Mouse (Mus musculus) layer of hippocampus, adult 2 months (tissue): ENCODE measurements at regions not wholly inside any gene's neighbourhood (a gene's known extent, or its start where the extent isn't known, plus 50 kb on each side); places are given as distances from the start of the nearest gene placed in this dataset.

Experiments used
- DNase-seq, 2 experiments: peaks; one replicate each; pipeline ENCODE4 v3.0.0; 2022; ENCODE audit warnings: low spot score in 2 of 2
- H3K27ac ChIP-seq: fragments of 200-600 bp; 2 replicates; pipeline ENCODE4 v1.8.1; 2022
- H3K4me3 ChIP-seq: fragments of 200-600 bp; 2 replicates; pipeline ENCODE4 v1.8.1; 2022; ENCODE audit warnings: mild to moderate bottlenecking
- CTCF ChIP-seq: fragments of 200-600 bp; conservative IDR thresholded peaks from 2 replicates; pipeline ENCODE4 v1.8.1; 2022; ENCODE audit warnings: antibody characterized with exemption, mild to moderate bottlenecking, moderate library complexity

- DNase-seq = no peak
- H3K27ac ChIP-seq = no peak overlapping the region
- no peak for TF ChIP-seq CTCF
- no peak overlapping the region for H3K4me3 ChIP-seq
These were observed 223.8 kb upstream of the Chd6 start for GRCm38 (mm10) chr2:161332653-161333052.

DNA sequence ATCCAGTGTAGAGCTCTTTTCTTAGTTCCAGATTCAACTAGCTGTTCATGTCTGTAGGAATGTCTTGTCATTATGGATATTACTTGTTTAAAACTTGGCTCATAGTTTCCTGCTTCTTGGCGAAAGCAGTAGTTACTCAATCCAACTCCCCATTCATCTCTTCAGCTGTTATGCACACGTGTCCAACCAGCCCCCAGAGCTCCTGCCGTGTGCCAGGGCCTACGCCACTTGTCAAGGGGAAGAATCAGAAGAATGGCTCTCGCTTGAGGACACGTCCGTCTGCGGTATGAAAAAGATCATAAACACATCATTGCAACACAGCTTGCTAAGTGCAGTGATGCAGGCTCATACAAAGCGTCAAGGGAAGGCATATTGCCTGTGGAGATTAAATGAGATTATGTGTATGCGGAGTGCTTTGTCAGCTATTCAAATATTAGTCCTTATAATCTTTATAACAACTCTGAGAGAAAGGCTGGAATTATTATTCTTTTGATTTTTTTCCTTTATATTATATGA lies 223.0 kb upstream of the Chd6 start:
- Histone ChIP-seq H3K4me3 (no peak overlapping the region), H3K27ac (no peak overlapping the region)
- TF ChIP-seq CTCF = no peak
- peak in 1 of 2 experiments; percentile 30 for DNase-seq

- H3K27ac ChIP-seq = no peak overlapping the region
- TF ChIP-seq CTCF = no peak
- no peak overlapping the region for H3K4me3 ChIP-seq
- no peak for DNase-seq
These were observed 193.9 kb upstream of the Chd6 start for GRCm38 (mm10) chr2:161302796-161303195.

DNA sequence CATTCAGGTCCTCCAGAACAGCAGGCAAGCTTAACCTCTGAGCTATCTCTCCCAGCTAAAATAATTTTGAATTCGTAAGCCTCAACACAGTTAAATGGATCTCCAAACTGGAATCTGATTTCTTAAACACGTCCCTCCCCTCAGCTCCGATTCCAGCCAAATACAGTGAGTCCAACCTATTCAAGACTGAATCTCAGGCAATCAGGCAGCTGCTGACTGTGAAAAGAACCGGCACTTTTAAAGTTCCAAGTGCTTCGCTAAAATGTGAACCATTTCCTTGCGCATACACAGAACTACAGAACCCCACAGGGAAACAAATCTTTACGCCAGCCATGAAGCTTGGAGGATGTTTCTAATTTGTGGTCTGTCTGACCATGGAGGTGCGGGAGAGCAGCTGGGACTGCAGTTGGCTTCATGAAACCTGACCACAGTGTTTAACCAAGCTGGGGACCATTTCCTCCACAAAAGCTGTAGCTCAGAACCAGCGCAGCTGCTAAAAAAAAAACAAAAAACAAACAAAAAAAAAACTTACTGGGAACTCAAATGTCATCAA lies 160.1 kb upstream of the Chd6 start:
- TF ChIP-seq CTCF = no peak
- DNase-seq = no peak
- H3K27ac ChIP-seq = no peak overlapping the region
- H3K4me3 ChIP-seq = no peak overlapping the region

- Histone ChIP-seq H3K4me3 (no peak overlapping the region), H3K27ac (no peak overlapping the region)
- no peak for TF ChIP-seq CTCF
- DNase-seq = no peak
These were observed 157.6 kb upstream of the Chd6 start for GRCm38 (mm10) chr2:161266476-161266875.

DNA sequence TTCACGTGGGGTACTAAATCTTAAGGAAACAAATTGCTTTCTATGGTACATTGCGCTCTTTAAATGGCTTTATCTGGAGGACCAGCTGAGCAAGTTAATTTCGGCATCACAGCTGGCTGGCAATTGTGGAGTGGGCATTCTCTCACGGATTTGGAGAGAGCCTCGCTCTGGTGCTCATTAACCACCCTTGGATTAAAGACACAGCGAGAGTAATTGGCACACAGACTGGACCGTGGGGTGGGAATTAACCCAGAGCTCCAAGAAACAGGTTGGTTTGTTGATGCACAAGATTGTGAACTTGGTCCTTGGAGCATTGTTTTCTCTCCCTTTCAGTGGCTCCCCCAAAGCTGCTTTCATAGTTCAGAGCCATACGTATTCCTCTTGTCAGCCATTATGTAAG lies 156.3 kb upstream of the Chd6 start:
- peak; percentile 1 to 12 for DNase-seq
- Histone ChIP-seq H3K27ac (no peak overlapping the region), H3K4me3 (no peak overlapping the region)
- TF ChIP-seq CTCF = no peak

- no peak for TF ChIP-seq CTCF
- no peak overlapping the region for H3K4me3 ChIP-seq
- H3K27ac ChIP-seq = no peak overlapping the region
- no peak for DNase-seq
These were observed 143.9 kb upstream of the Chd6 start for GRCm38 (mm10) chr2:161252761-161253160.

DNA sequence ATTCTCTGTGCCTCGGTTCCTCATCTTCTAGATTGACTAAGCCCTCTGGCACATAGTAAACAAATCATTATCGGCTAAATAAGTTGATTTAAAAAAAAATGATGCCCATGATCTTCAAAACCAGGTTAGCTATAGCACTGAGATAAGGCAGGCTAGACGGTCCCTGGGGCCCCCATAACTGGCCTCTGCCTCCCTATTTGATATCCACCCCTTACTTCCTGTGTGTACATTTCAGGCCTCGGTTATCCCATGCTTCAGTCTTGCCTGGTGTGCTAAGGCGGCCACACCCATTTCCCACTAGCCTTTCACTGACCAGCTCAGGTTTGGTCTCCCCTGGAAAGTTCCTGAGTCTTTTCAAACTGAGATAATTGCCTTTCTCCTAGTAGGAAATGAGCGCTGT lies 132.8 kb upstream of the Chd6 start:
- Histone ChIP-seq H3K4me3 (no peak overlapping the region), H3K27ac (no peak overlapping the region)
- DNase-seq = no peak
- no peak for TF ChIP-seq CTCF

GRCm38 (mm10) chr2:161237280-161237819 lies 128.5 kb upstream of the Chd6 start:
- no peak overlapping the region for H3K4me3 ChIP-seq
- no peak overlapping the region for H3K27ac ChIP-seq
- no peak for TF ChIP-seq CTCF
- no peak for DNase-seq

DNA sequence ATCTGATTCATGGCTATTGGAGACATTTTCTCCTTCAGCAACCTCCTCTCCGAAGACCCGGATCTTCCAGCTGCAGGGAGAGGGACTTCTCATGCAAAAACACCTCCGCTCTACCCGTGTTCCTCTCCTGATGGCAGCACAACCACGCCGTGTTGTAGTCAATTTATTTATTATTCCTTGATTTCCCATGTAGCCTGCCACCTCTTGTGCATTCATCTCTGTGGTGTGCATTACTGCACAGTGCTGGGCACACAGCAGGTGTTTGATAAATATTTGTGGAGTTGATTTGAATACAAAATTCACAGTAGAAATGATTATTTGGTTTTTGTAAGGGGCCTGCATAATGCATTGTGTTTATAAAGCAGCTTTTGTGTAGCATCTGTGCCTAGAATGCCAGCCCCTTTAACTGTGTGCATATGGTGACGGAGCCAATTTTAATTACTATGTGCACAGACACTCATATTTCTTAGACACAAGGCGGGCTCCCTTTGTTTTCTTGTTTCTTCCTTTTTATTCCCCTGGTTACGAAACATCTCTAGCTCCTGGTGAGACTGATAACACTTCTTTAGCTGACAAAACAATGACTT lies 124.4 kb upstream of the Chd6 start:
- DNase-seq = no peak
- no peak for TF ChIP-seq CTCF
- Histone ChIP-seq H3K27ac (no peak overlapping the region), H3K4me3 (no peak overlapping the region)

DNA sequence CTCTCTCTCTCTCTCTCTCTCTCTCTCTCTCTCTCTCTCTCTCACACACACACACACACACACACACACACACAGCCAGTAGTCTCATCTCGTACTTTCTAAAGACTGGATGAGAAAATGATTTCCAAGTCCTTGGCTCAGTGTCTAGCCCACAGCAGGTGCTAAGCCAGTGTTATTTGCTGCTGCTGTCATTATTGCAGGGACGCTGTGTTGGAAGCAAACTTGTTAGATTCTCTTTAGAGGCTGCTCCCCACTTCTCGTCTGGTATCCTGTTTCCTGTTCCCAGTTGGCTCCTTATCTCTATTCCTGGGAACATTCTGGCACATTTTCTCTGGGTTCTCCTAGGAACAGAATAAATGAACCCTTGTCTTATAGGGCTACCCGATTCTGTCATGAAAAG lies 122.5 kb upstream of the Chd6 start:
- no peak overlapping the region for H3K4me3 ChIP-seq
- TF ChIP-seq CTCF = no peak
- DNase-seq = peak; percentile 5 to 13
- no peak overlapping the region for H3K27ac ChIP-seq

GRCm38 (mm10) chr2:161215736-161216135 lies 106.9 kb upstream of the Chd6 start:
- no peak for TF ChIP-seq CTCF
- Histone ChIP-seq H3K27ac (no peak overlapping the region), H3K4me3 (no peak overlapping the region)
- no peak for DNase-seq

- Histone ChIP-seq H3K27ac (no peak overlapping the region), H3K4me3 (no peak overlapping the region; the same call in 1 of the 2 replicates)
- peak; percentile 72 to 89 for DNase-seq
- TF ChIP-seq CTCF = peak; percentile 99
These were observed 106.0 kb upstream of the Chd6 start for GRCm38 (mm10) chr2:161214681-161215458.

- no peak overlapping the region for H3K4me3 ChIP-seq
- no peak for TF ChIP-seq CTCF
- no peak overlapping the region for H3K27ac ChIP-seq
- no peak for DNase-seq
These were observed 103.5 kb upstream of the Chd6 start for GRCm38 (mm10) chr2:161212322-161212882.
